In the genomic region with DNA sequence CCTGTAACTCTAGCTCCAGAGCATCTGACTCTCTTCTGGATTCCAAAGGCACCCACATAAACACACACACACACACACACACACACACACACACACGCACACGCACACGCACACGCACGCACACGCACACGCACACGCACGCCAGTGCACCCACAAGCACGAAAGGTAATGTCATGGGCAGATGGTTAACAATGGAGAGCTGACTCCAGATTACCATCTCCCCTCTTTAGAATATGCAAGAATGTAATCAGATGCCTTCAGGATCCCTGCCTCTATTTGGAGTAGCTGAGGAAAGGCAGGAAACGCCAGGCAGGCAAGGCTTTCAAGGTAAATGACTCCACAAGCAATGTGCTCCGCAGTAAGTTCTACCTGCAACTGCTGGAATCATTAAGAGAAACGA, we compare ENCODE assay signal across 20 mouse cellular contexts. TPM values are rescaled to one million over a fixed set of nuclear protein-coding genes. Genes with fewer than 3 reads are reported as not detected.
"Had no signal": no experiment of that assay in that cellular context is flagged by ENCODE, and none has a peak within 500 bp of the region (broad histone marks: within the 10 kb centered on the region; RNA-seq: fewer than 3 reads in every experiment).

No protein-coding gene starts in this region.

- H3K27me3 ChIP-seq: midbrain, embryonic 12.5 days; neural tube, embryonic 13.5 days; neural tube, embryonic 15.5 days had no signal

- ATAC-seq: midbrain, embryonic 16.5 days had no signal

- H3K9me3 ChIP-seq: midbrain, embryonic 10.5 days; midbrain, embryonic 12.5 days; neural tube, embryonic 13.5 days; neural tube, embryonic 15.5 days had no signal

- H3K9ac ChIP-seq: lung, embryonic 14.5 days; midbrain, embryonic 12.5 days; neural tube, embryonic 13.5 days; neural tube, embryonic 15.5 days had no signal

- H3K36me3 ChIP-seq: midbrain, embryonic 10.5 days; midbrain, embryonic 12.5 days; neural tube, embryonic 13.5 days; neural tube, embryonic 15.5 days had no signal

- H3K4me2 ChIP-seq: lung, embryonic 14.5 days; midbrain, embryonic 12.5 days; neural tube, embryonic 13.5 days; neural tube, embryonic 15.5 days had no signal

- DNase-seq: lung, adult 18-20 months; lung, embryonic 14.5 days; lung, postnatal 10 days; lung, postnatal 4 days; midbrain, embryonic 14.5 days; retina, postnatal 1 day; right cerebral cortex, adult 18-20 months; right cerebral cortex, postnatal 25 days; right cerebral cortex, postnatal 4 days; spleen, adult 18-20 months; thymus, adult 18-20 months; thymus, postnatal 14 days; thymus, postnatal 36 days had no signal

- H3K27ac ChIP-seq: midbrain, embryonic 10.5 days; midbrain, embryonic 12.5 days; neural tube, embryonic 13.5 days; neural tube, embryonic 15.5 days had no signal

- H3K4me3 ChIP-seq: midbrain, embryonic 10.5 days; midbrain, embryonic 12.5 days; myocyte; neural tube, embryonic 13.5 days; neural tube, embryonic 15.5 days had no signal

RNA-seq across cellular contexts. Expression of gene Ptgfrn, which starts 17.9 kb away (rescaled TPM):
- total RNA-seq: megakaryocyte-erythroid progenitor cell, adult 5-6 weeks had no signal
